Mouse (Mus musculus) macrophage (primary cell): ENCODE data around the gene Fancc. TPM values are rescaled to one million over a fixed set of nuclear protein-coding genes. Genes with fewer than 3 reads are reported as not detected.

Experiments used
- H3K27ac ChIP-seq: fragments of 350-480 bp; formaldehyde crosslinking; 2 replicates; pipeline ENCODE4 v1.9.0; 2021
- H3K36me3 ChIP-seq: fragments of 350-480 bp; formaldehyde crosslinking; 2 replicates; pipeline ENCODE4 v1.9.0; 2021; ENCODE audit errors: inconsistent target
- H3K4me3 ChIP-seq: fragments of 350-480 bp; formaldehyde crosslinking; 2 replicates; pipeline ENCODE4 v1.9.0; 2021; ENCODE audit errors: inconsistent target
- H3K79me2 ChIP-seq: fragments of 350-480 bp; formaldehyde crosslinking; 2 replicates; pipeline ENCODE4 v1.9.0; 2021; ENCODE audit errors: inconsistent target
- WGBS: methylation state at CpG from one replicate; pipeline ENCODE4 v1.1.7; 2026; ENCODE audit warnings: inconsistent platforms; ENCODE audit not compliant: missing documents; 5-methylcytosine and 5-hydroxymethylcytosine counted together
- polyA plus RNA-seq: library from polyadenylated mRNA; stranded (reverse); fragments of 250-400 nt; gene quantifications from 3 replicates; pipeline ENCODE4 v1.2.4, GENCODE M21; 2018; ENCODE audit warnings: inconsistent platforms

Fancc gene
- polyA plus RNA-seq, 1 experiment from 2014 or later = 1.9 TPM

GRCm38 (mm10) chr13:63249741-63250431 is 247.2 kb downstream of the Fancc start:
- Histone ChIP-seq H3K4me3 (no peak overlapping the region), H3K79me2 (peaks cover 100% of the 10 kb centered on the region), H3K27ac (peak overlapping the region; percentile 100), H3K36me3 (no peaks in the 10 kb centered on the region)
- whole genome bisulfite sequencing = 37% methylated on average over 6 of the region's 8 CpGs

DNA sequence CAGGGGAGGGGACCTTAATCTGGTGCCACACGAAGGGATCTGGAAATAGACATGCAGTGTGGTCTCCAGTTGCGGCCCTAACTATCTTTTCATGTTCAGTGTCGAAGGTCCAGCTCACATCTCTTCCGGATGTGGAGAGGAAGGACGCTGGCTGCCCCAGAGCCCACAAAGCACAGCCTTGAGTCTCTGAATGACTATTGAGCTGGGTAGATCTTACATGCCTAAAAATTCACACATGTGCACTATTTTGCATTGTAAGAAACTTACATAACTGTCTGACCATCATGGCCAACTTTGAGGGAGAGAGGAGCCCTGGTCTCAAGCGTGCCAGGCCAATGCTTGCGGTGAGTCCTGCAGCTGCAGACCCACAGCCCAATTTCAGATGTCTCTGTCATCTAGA is 247.9 kb downstream of the Fancc start:
- Histone ChIP-seq H3K27ac (peak overlapping the region; percentile 100), H3K4me3 (no peak overlapping the region), H3K79me2 (peaks cover 100% of the 10 kb centered on the region), H3K36me3 (no peaks in the 10 kb centered on the region)
- 25% methylated on average over 7 of the region's 7 CpGs for WGBS

DNA sequence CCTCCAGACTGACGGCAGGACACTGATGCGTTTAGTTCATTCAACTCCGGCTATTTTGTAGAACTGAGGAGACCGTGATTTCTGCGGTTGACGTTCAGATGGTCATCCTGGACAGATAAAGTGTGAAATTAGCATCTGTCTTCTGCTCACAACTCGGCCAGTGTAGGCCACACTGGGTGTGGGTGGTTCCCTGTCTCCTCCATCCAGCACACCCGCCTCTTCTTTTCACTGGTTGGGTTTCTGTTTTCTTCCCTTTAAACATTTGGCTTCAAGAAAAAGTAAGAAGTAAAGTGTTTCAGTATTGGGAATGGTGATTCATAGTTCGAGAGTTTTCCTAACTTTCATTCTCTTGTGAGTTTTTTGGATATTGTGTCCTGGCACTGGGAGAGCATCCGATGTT is 248.8 kb downstream of the Fancc start:
- H3K4me3 ChIP-seq = no peak overlapping the region
- 87% methylated on average over 8 of the region's 10 CpGs for WGBS
- peaks cover 100% of the 10 kb centered on the region for H3K79me2 ChIP-seq
- H3K36me3 ChIP-seq = no peaks in the 10 kb centered on the region
- H3K27ac ChIP-seq = peak overlapping the region; percentile 100

DNA sequence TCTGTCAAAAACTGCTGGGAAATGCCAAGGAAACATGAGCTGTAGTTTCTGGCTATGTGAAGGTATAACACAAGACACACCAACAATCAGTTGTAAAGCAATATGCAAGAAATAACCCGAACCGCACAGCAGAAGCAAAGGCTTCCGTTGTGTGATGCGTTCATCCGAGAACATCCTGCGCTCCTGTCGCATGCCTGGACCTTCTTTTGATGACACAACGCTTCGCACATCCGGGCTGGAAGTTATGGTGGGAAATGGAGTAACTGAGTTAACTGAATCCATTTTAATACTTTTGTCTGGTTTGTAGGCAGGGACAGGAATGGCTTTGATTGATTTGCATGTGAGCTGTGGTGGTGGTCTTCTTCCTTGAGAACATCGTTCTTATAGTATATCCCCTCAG is 249.4 kb downstream of the Fancc start:
- H3K27ac ChIP-seq = peak overlapping the region; percentile 100
- H3K79me2 ChIP-seq = peaks cover 100% of the 10 kb centered on the region
- no peaks in the 10 kb centered on the region for H3K36me3 ChIP-seq
- no peak overlapping the region for H3K4me3 ChIP-seq
- WGBS = 100% methylated on average over 9 of the region's 11 CpGs

- 58% methylated on average over 6 of the region's 7 CpGs for WGBS
- Histone ChIP-seq H3K4me3 (peak overlapping the region; percentile 1; the same call in 1 of the 2 replicates), H3K79me2 (peaks cover 100% of the 10 kb centered on the region)
Measured at GRCm38 (mm10) chr13:63247041-63247440, 250.0 kb downstream of the Fancc start.

GRCm38 (mm10) chr13:63246332-63246940 is 250.6 kb downstream of the Fancc start:
- peak overlapping the region; percentile 1; the same call in 1 of the 2 replicates for H3K4me3 ChIP-seq
- H3K79me2 ChIP-seq = peaks cover 100% of the 10 kb centered on the region
- no peaks in the 10 kb centered on the region for H3K36me3 ChIP-seq
- 25% methylated on average over 12 of the region's 12 CpGs for WGBS
- H3K27ac ChIP-seq = peak overlapping the region; percentile 100

More at GRCm38 (mm10) chr13:63247041-63247440, 250.0 kb downstream of the Fancc start:
- Histone ChIP-seq H3K36me3 (no peaks in the 10 kb centered on the region), H3K27ac (peak overlapping the region; percentile 100)

DNA sequence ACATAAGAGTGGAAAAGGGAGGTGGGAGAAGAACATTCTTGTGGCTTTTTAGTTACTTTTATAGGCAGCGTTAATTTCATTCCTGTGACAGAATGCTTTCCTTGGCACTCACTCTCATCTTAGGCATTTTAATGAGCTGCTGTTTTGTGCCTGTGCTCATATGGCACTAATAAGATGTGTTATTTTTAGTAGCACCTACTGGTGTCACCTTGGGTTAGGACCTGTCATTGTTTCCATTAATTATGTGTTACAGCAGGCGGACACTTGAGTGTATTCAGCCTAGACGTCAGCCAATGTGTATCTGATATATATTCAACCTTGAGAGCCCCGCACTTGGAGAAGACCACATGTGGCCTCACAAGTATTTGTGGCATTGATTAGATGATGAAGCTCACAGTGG is 251.3 kb downstream of the Fancc start:
- H3K79me2 ChIP-seq = peaks cover 100% of the 10 kb centered on the region
- H3K27ac ChIP-seq = peak overlapping the region; percentile 100
- no peaks in the 10 kb centered on the region for H3K36me3 ChIP-seq
- no peak overlapping the region for H3K4me3 ChIP-seq
- 73% methylated on average over 4 of the region's 4 CpGs for WGBS

- H3K4me3 ChIP-seq = no peak overlapping the region
- H3K27ac ChIP-seq = peak overlapping the region; percentile 100
- H3K79me2 ChIP-seq = peaks cover 100% of the 10 kb centered on the region
Measured at GRCm38 (mm10) chr13:63245218-63245617, 251.9 kb downstream of the Fancc start.

GRCm38 (mm10) chr13:63244425-63244824 is 252.7 kb downstream of the Fancc start:
- 96% methylated on average over 3 of the region's 3 CpGs for WGBS
- peaks cover 99% of the 10 kb centered on the region for H3K79me2 ChIP-seq
- H3K4me3 ChIP-seq = peak overlapping the region; percentile 96; the same call in 1 of the 2 replicates
- H3K36me3 ChIP-seq = no peaks in the 10 kb centered on the region
- peak overlapping the region; percentile 100 for H3K27ac ChIP-seq

More at GRCm38 (mm10) chr13:63245218-63245617, 251.9 kb downstream of the Fancc start:
- no peaks in the 10 kb centered on the region for H3K36me3 ChIP-seq
- WGBS = 47% methylated on average over 9 of the region's 9 CpGs

- H3K36me3 ChIP-seq = no peaks in the 10 kb centered on the region
- peak overlapping the region; percentile 100 for H3K27ac ChIP-seq
- peaks cover 93% of the 10 kb centered on the region for H3K79me2 ChIP-seq
- 57% methylated on average over 5 of the region's 5 CpGs for WGBS
- peak overlapping the region; percentile 96; the same call in 1 of the 2 replicates for H3K4me3 ChIP-seq
Measured at GRCm38 (mm10) chr13:63243586-63243985, 253.5 kb downstream of the Fancc start.

GRCm38 (mm10) chr13:63242401-63243192 is 254.5 kb downstream of the Fancc start:
- peak overlapping the region; percentile 100 for H3K27ac ChIP-seq
- 73% methylated on average over 10 of the region's 10 CpGs for WGBS
- peak overlapping the region; percentile 96 for H3K4me3 ChIP-seq

GRCm38 (mm10) chr13:63241665-63242064 is 255.4 kb downstream of the Fancc start:
- WGBS = 62% methylated on average over 3 of the region's 3 CpGs
- H3K27ac ChIP-seq = peak overlapping the region; percentile 100
- no peaks in the 10 kb centered on the region for H3K36me3 ChIP-seq
- peaks cover 74% of the 10 kb centered on the region for H3K79me2 ChIP-seq
- peak overlapping the region; percentile 96 for H3K4me3 ChIP-seq

More at GRCm38 (mm10) chr13:63242401-63243192, 254.5 kb downstream of the Fancc start:
- Histone ChIP-seq H3K36me3 (no peaks in the 10 kb centered on the region), H3K79me2 (peaks cover 83% of the 10 kb centered on the region)

- peak overlapping the region; percentile 100 for H3K27ac ChIP-seq
- peak overlapping the region; percentile 96 for H3K4me3 ChIP-seq
- H3K79me2 ChIP-seq = peaks cover 65% of the 10 kb centered on the region
- 2% methylated on average over 5 of the region's 5 CpGs for WGBS
- H3K36me3 ChIP-seq = no peaks in the 10 kb centered on the region
Measured at GRCm38 (mm10) chr13:63240835-63241234, 256.2 kb downstream of the Fancc start.

DNA sequence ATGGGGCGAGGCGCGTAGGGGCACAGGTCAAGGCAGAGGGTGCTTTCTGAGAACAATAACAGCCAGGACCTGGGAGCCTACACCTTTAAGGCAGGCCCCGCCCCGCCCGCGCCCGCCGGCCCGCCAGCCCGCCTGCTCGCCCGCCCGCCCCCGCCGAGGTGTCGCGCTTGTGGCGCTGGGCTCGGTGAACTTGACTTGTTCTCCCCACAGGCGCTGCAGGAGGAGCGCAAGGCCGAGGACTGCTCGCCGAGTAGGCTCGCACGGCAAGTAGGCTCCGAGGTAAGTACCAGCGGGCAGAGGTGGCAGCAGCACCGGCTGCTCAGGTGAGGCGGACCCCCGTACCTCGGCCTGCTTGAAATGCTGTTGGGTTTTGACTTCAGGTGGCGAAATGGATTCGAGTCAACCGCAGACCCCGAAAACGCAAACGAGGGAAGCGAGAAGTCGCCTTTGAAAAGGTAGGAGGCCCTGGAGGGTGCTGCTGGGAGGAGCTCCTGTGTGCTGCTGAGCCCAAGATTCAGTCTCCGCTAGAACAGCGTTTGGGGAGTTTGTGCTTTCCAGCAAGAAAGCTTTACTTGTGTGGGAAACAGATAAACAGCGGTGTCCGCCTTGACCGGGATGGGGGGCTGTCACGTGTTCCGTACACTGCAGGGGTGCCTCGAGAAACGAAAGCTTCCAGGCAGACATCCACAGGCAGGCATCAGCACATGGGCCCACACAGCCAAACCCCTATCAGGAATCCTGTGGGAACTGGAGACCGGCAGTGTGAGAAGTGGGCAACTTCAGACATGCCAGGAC is 257.0 kb downstream of the Fancc start:
- Histone ChIP-seq H3K4me3 (peak overlapping the region; percentile 96), H3K27ac (peak overlapping the region; percentile 100), H3K36me3 (no peaks in the 10 kb centered on the region), H3K79me2 (peaks cover 58% of the 10 kb centered on the region)
- WGBS = 1% methylated on average over 51 of the region's 51 CpGs
